Comparison of ENCODE assay signal across 10 mouse cellular contexts in genomic region chr17:11913620-11914019, GRCm38 (mm10).
DNase-seq lines count a peak whose midpoint lies in the region; ATAC-seq and TF ChIP-seq lines count a peak whose summit lies in the region.
"Had no signal": no experiment of that assay in that cellular context is flagged by ENCODE, and none has a peak within 500 bp of the region (broad histone marks: within the 10 kb centered on the region; RNA-seq: fewer than 3 reads in every experiment).

No protein-coding gene starts in this region.

- H3K36me3 ChIP-seq in heart, embryonic 10.5 days: no peaks in the 10 kb centered on the region
- no peaks in the 10 kb centered on the region for H3K36me3 ChIP-seq in lung, embryonic 16.5 days (ENCODE audit: control insufficient read depth, insufficient read depth, low read length)
- H3K36me3 ChIP-seq in lung, postnatal 0 days (ENCODE audit: insufficient read depth, low read length): no peaks in the 10 kb centered on the region
- H3K36me3 ChIP-seq in hindbrain, postnatal 0 days (ENCODE audit: insufficient read depth, low read length): no peaks in the 10 kb centered on the region
- no peaks in the 10 kb centered on the region for H3K36me3 ChIP-seq in neural tube, embryonic 14.5 days (ENCODE audit: control insufficient read depth, insufficient read depth, low read length)
- H3K36me3 ChIP-seq in liver, postnatal 0 days (replicated peaks; ENCODE audit: insufficient read depth, low read length): no peaks in the 10 kb centered on the region

- no peaks in the 10 kb centered on the region for H3K9me3 ChIP-seq in heart, embryonic 10.5 days
- no peaks in the 10 kb centered on the region for H3K9me3 ChIP-seq in lung, embryonic 16.5 days (ENCODE audit: control insufficient read depth, low read length)
- H3K9me3 ChIP-seq in lung, postnatal 0 days (ENCODE audit: low read length): no peaks in the 10 kb centered on the region
- no peaks in the 10 kb centered on the region for H3K9me3 ChIP-seq in hindbrain, postnatal 0 days (ENCODE audit: low read length)
- H3K9me3 ChIP-seq in neural tube, embryonic 14.5 days (ENCODE audit: control insufficient read depth, low read length): no peaks in the 10 kb centered on the region
- no peaks in the 10 kb centered on the region for H3K9me3 ChIP-seq in liver, postnatal 0 days (ENCODE audit: low read length)

- no peak for TF ChIP-seq EP300 in lung, postnatal 0 days (IDR thresholded peaks at IDR 0.05)
- no peak for TF ChIP-seq EP300 in liver, postnatal 0 days (IDR thresholded peaks at IDR 0.05; ENCODE audit: low read depth)

- H3K4me1 ChIP-seq in heart, embryonic 10.5 days: peaks cover 2% of the 10 kb centered on the region; the same call in 1 of the 2 replicates
- no peaks in the 10 kb centered on the region for H3K4me1 ChIP-seq in lung, embryonic 16.5 days (replicated peaks; ENCODE audit: control insufficient read depth, insufficient read depth, low read length)
- H3K4me1 ChIP-seq in lung, postnatal 0 days (ENCODE audit: insufficient read depth, low read depth, low read length): no peaks in the 10 kb centered on the region
- peaks cover 3% of the 10 kb centered on the region; the same call in 1 of the 2 replicates for H3K4me1 ChIP-seq in hindbrain, postnatal 0 days (ENCODE audit: insufficient read depth, low read length)
- peaks cover 8% of the 10 kb centered on the region; the same call in 1 of the 2 replicates for H3K4me1 ChIP-seq in neural tube, embryonic 14.5 days (ENCODE audit: control insufficient read depth, insufficient read depth, low read length)
- no peaks in the 10 kb centered on the region for H3K4me1 ChIP-seq in liver, postnatal 0 days (ENCODE audit: insufficient read depth)

- DNase-seq in heart, embryonic 10.5 days (ENCODE audit: low spot score): no peak
- no peak for DNase-seq in heart, postnatal 10 days
- DNase-seq in lung, postnatal 0 days (ENCODE audit: low spot score): no peak
- DNase-seq in hindbrain, postnatal 0 days (ENCODE audit: low spot score): no peak
- no peak for DNase-seq in liver, postnatal 0 days
- DNase-seq in cerebellum, adult 11 months: no peak

- H3K4me3 ChIP-seq in heart, embryonic 10.5 days: peak overlapping the region; percentile 54
- no peak overlapping the region for H3K4me3 ChIP-seq in lung, embryonic 16.5 days (ENCODE audit: low read length)
- H3K4me3 ChIP-seq in lung, postnatal 0 days (ENCODE audit: low read depth, low read length): no peak overlapping the region
- H3K4me3 ChIP-seq in hindbrain, postnatal 0 days (ENCODE audit: low read length): no peak overlapping the region
- H3K4me3 ChIP-seq in neural tube, embryonic 14.5 days (ENCODE audit: low read depth, low read length): no peak overlapping the region
- no peak overlapping the region for H3K4me3 ChIP-seq in liver, postnatal 0 days (ENCODE audit: low read depth, low read length)

- H3K27me3 ChIP-seq in heart, embryonic 10.5 days (ENCODE audit: insufficient read depth, poor library complexity, severe bottlenecking): peaks cover 49% of the 10 kb centered on the region; the same call in 1 of the 2 replicates
- H3K27me3 ChIP-seq in lung, embryonic 16.5 days (ENCODE audit: control insufficient read depth, insufficient read depth, low read depth, low read length): peaks cover 17% of the 10 kb centered on the region; the same call in 1 of the 2 replicates
- H3K27me3 ChIP-seq in lung, postnatal 0 days (replicated peaks; ENCODE audit: insufficient read depth, low read length): no peaks in the 10 kb centered on the region
- no peaks in the 10 kb centered on the region for H3K27me3 ChIP-seq in hindbrain, postnatal 0 days (ENCODE audit: insufficient read depth, low read length)
- no peaks in the 10 kb centered on the region for H3K27me3 ChIP-seq in neural tube, embryonic 14.5 days (ENCODE audit: control insufficient read depth, insufficient read depth, low read length)
- H3K27me3 ChIP-seq in liver, postnatal 0 days (ENCODE audit: insufficient read depth, low read length): peaks cover 16% of the 10 kb centered on the region
- H3K27me3 ChIP-seq: Patski had no signal

- peak overlapping the region; percentile 41; the same call in 1 of the 2 replicates for H3K4me2 ChIP-seq in lung, embryonic 16.5 days (ENCODE audit: low read depth, low read length)
- no peak overlapping the region for H3K4me2 ChIP-seq in lung, postnatal 0 days (replicated peaks; ENCODE audit: low read depth, low read length)
- peak overlapping the region; percentile 51 for H3K4me2 ChIP-seq in hindbrain, postnatal 0 days (ENCODE audit: low read depth, low read length)
- H3K4me2 ChIP-seq in neural tube, embryonic 14.5 days (ENCODE audit: low read depth, low read length): peak overlapping the region; percentile 44
- H3K4me2 ChIP-seq in liver, postnatal 0 days (ENCODE audit: low read depth, low read length): no peak overlapping the region

- no peak overlapping the region for H3K27ac ChIP-seq in heart, embryonic 10.5 days
- no peak overlapping the region for H3K27ac ChIP-seq in lung, embryonic 16.5 days (ENCODE audit: low read length)
- H3K27ac ChIP-seq in lung, postnatal 0 days (ENCODE audit: low read length): no peak overlapping the region
- H3K27ac ChIP-seq in hindbrain, postnatal 0 days: no peak overlapping the region; the same call in 1 of the 2 replicates
- H3K27ac ChIP-seq in neural tube, embryonic 14.5 days (ENCODE audit: low read depth, low read length): no peak overlapping the region
- H3K27ac ChIP-seq in liver, postnatal 0 days (ENCODE audit: low read depth): no peak overlapping the region
- H3K27ac ChIP-seq: macrophage had no signal

- H3K9ac ChIP-seq in lung, embryonic 16.5 days (ENCODE audit: low read length): no peak overlapping the region
- H3K9ac ChIP-seq in lung, postnatal 0 days (replicated peaks; ENCODE audit: low read depth): no peak overlapping the region
- H3K9ac ChIP-seq in hindbrain, postnatal 0 days (replicated peaks; ENCODE audit: low read length): no peak overlapping the region; the same call in 1 of the 2 replicates
- H3K9ac ChIP-seq in neural tube, embryonic 14.5 days (replicated peaks; ENCODE audit: low read depth, low read length): no peak overlapping the region
- no peak overlapping the region for H3K9ac ChIP-seq in liver, postnatal 0 days (replicated peaks)

- ATAC-seq in lung, embryonic 16.5 days (ENCODE audit: low read depth): no peak
- no peak for ATAC-seq in lung, postnatal 0 days
- ATAC-seq in hindbrain, postnatal 0 days: no peak
- no peak for ATAC-seq in neural tube, embryonic 14.5 days (ENCODE audit: low read depth)
- no peak for ATAC-seq in liver, postnatal 0 days
- ATAC-seq: Patski had no signal

- intact Hi-C loops in heart, postnatal 10 days (cut with DNase I): no loop called here

- WGBS in heart, embryonic 10.5 days: 15% methylated on average over 8 of the region's 8 CpGs
- WGBS in lung, embryonic 16.5 days: 14% methylated on average over 8 of the region's 8 CpGs
- WGBS in lung, postnatal 0 days: 19% methylated on average over 8 of the region's 8 CpGs
- WGBS in hindbrain, postnatal 0 days: 20% methylated on average over 8 of the region's 8 CpGs
- WGBS in neural tube, embryonic 14.5 days: 6% methylated on average over 8 of the region's 8 CpGs
- WGBS in liver, postnatal 0 days (ENCODE audit: insufficient replicate concordance): 23% methylated on average over 8 of the region's 8 CpGs

- no peak for TF ChIP-seq CTCF in lung, postnatal 0 days (IDR thresholded peaks at IDR 0.05)
- no peak for TF ChIP-seq CTCF in hindbrain, postnatal 0 days (IDR thresholded peaks at IDR 0.05; ENCODE audit: low read depth)
- no peak for TF ChIP-seq CTCF in liver, postnatal 0 days (IDR thresholded peaks at IDR 0.05; ENCODE audit: low read depth)

Comparison
In these comparisons a context has a peak if more than half of its experiments do, and no peak if none do; other contexts are left out.
1. H3K4me2 ChIP-seq: peak in lung, embryonic 16.5 days (single experiment), hindbrain, postnatal 0 days (single experiment) and neural tube, embryonic 14.5 days (single experiment); none in lung, postnatal 0 days (single experiment) and liver, postnatal 0 days (single experiment).